Mouse (Mus musculus) liver, embryonic 13.5 days (tissue): ENCODE results near the gene Olfr497. TPM values are rescaled to one million over a fixed set of nuclear protein-coding genes. Genes with fewer than 3 reads are reported as not detected.

ENCODE experiments used
- ATAC-seq: fragments of 200-750 bp; cut with Nextera tagmentation; 2 replicates; pipeline ENCODE4 v1.8.0; 2017; ENCODE audit warnings: low read depth, mild to moderate bottlenecking, moderate number of reproducible peaks, moderate library complexity
- DNase-seq: peaks from one replicate; pipeline ENCODE4 v3.0.0; 2022
- H3K27ac ChIP-seq: fragments of 300-500 bp; sonication (generic); 2 replicates; pipeline ENCODE4 v1.5.1; 2015; ENCODE audit warnings: moderate library complexity, mild to moderate bottlenecking, inconsistent platforms
- H3K27me3 ChIP-seq: fragments of 300-500 bp; sonication (generic); 2 replicates; pipeline ENCODE4 v1.6.1; 2015; ENCODE audit warnings: mild to moderate bottlenecking, inconsistent platforms
- H3K36me3 ChIP-seq: fragments of 300-500 bp; sonication (generic); 2 replicates; pipeline ENCODE4 v1.6.1; 2015; ENCODE audit warnings: mild to moderate bottlenecking, inconsistent platforms
- H3K4me1 ChIP-seq: fragments of 300-500 bp; sonication (generic); replicated peaks from 2 replicates; pipeline ENCODE4 v1.6.1; 2015; ENCODE audit warnings: inconsistent platforms
- H3K4me2 ChIP-seq: fragments of 300-500 bp; sonication (generic); 2 replicates; pipeline ENCODE4 v1.6.1; 2015; ENCODE audit warnings: inconsistent platforms, mild to moderate bottlenecking, moderate library complexity
- H3K4me3 ChIP-seq: fragments of 300-500 bp; sonication (generic); replicated peaks from 2 replicates; pipeline ENCODE4 v1.5.1; 2015; ENCODE audit warnings: mild to moderate bottlenecking, inconsistent platforms
- H3K9ac ChIP-seq: fragments of 300-500 bp; sonication (generic); 2 replicates; pipeline ENCODE4 v1.6.1; 2015; ENCODE audit warnings: mild to moderate bottlenecking, inconsistent platforms
- H3K9me3 ChIP-seq: fragments of 300-500 bp; sonication (generic); replicated peaks from 2 replicates; pipeline ENCODE4 v1.6.1; 2016; ENCODE audit warnings: inconsistent platforms
- WGBS: fragments of 180-500 bp; shearing (Covaris S2); methylation state at CpG from one replicate; pipeline ENCODE4 v1.1.7; 2015; ENCODE audit not compliant: insufficient replicate concordance; 5-methylcytosine and 5-hydroxymethylcytosine counted together
- polyA plus RNA-seq: library from polyadenylated mRNA; unstranded; fragments of >200 nt; fragmentation: Nextera tagmentation; extraction: Ambion mirVana; gene quantifications from 2 replicates; pipeline ENCODE4 v1.2.1, GENCODE M21; 2015

Olfr497 gene
- not detected in 2 replicates for polyA plus RNA-seq

GRCm38 (mm10) chr7:108420121-108420520 is at the start of gene Olfr497:
Gene Olfr497 (plus strand): TSS chr7:108420421.
- DNase-seq = no peak

GRCm38 (mm10) chr7:108392867-108393266 is 27.4 kb upstream of the Olfr497 start, which contains the start of gene Olfr495:
Gene Olfr495 (plus strand): TSS chr7:108393167.
- H3K9ac ChIP-seq = no peak within 1 kb of the TSS
- no peak for DNase-seq
- no peak for ATAC-seq
- no peaks in the 10 kb centered on the region for H3K27me3 ChIP-seq
- WGBS = 39% methylated on average over 1 of the region's 1 CpGs
- no peak within 1 kb of the TSS for H3K4me2 ChIP-seq
- no peak within 1 kb of the TSS for H3K27ac ChIP-seq
- H3K4me3 ChIP-seq = no peak within 1 kb of the TSS
- no peaks in the 10 kb centered on the region for H3K4me1 ChIP-seq
- no peaks in the 10 kb centered on the region for H3K36me3 ChIP-seq
- no peaks in the 10 kb centered on the region for H3K9me3 ChIP-seq

More at GRCm38 (mm10) chr7:108420121-108420520, at the start of gene Olfr497:
- Histone ChIP-seq H3K27me3 (no peaks in the 10 kb centered on the region), H3K4me3 (no peak within 1 kb of the TSS), H3K4me2 (no peak within 1 kb of the TSS), H3K9me3 (no peaks in the 10 kb centered on the region), H3K4me1 (no peaks in the 10 kb centered on the region), H3K36me3 (no peaks in the 10 kb centered on the region), H3K9ac (no peak within 1 kb of the TSS), H3K27ac (no peak within 1 kb of the TSS)
- 58% methylated on average over 2 of the region's 2 CpGs for WGBS
- no peak for ATAC-seq

GRCm38 (mm10) chr7:108465026-108465425 is 44.8 kb downstream of the Olfr497 start, which contains the start of gene Olfr498:
Gene Olfr498 (plus strand): TSS chr7:108465326.
- ATAC-seq = no peak
- Histone ChIP-seq H3K27me3 (no peaks in the 10 kb centered on the region), H3K9ac (no peak within 1 kb of the TSS), H3K4me2 (no peak within 1 kb of the TSS), H3K9me3 (no peaks in the 10 kb centered on the region), H3K4me3 (no peak within 1 kb of the TSS), H3K4me1 (no peaks in the 10 kb centered on the region), H3K27ac (no peak within 1 kb of the TSS), H3K36me3 (no peaks in the 10 kb centered on the region)
- 74% methylated on average over 1 of the region's 1 CpGs for WGBS
- DNase-seq = no peak

Other genes with a start within 250 kb of the Olfr497 start
- not detected in 2 replicates for gene Olfr486, start 247.7 kb upstream of the Olfr497 start, polyA plus RNA-seq
- gene Olfr487, start 205.8 kb upstream of the Olfr497 start, polyA plus RNA-seq = not detected in 2 replicates
- gene Olfr488, start 162.1 kb upstream of the Olfr497 start, polyA plus RNA-seq = not detected in 2 replicates
- gene Olfr490, start 131.5 kb upstream of the Olfr497 start, polyA plus RNA-seq = not detected in 2 replicates
- gene Olfr491, start 107.0 kb upstream of the Olfr497 start, polyA plus RNA-seq = not detected in 2 replicates
- gene Olfr492, start 96.7 kb upstream of the Olfr497 start, polyA plus RNA-seq = not detected in 2 replicates
- gene Olfr493, start 73.4 kb upstream of the Olfr497 start, polyA plus RNA-seq = not detected in 2 replicates
- not detected in 2 replicates for gene Olfr494, start 55.1 kb upstream of the Olfr497 start, polyA plus RNA-seq
- gene Olfr495, start 27.3 kb upstream of the Olfr497 start, polyA plus RNA-seq = not detected in 2 replicates
- gene Olfr498, start 44.9 kb downstream of the Olfr497 start, polyA plus RNA-seq = not detected in 2 replicates
- not detected in 2 replicates for gene Olfr502, start 104.6 kb downstream of the Olfr497 start, polyA plus RNA-seq
- gene Olfr503, start 124.1 kb downstream of the Olfr497 start, polyA plus RNA-seq = not detected in 2 replicates
- not detected in 2 replicates for gene Olfr504, start 145.4 kb downstream of the Olfr497 start, polyA plus RNA-seq
- gene Olfr506, start 190.4 kb downstream of the Olfr497 start, polyA plus RNA-seq = not detected in 2 replicates
- not detected in 2 replicates for gene Olfr507, start 201.4 kb downstream of the Olfr497 start, polyA plus RNA-seq
- gene Olfr508, start 209.6 kb downstream of the Olfr497 start, polyA plus RNA-seq = not detected in 2 replicates
- gene Olfr509, start 231.5 kb downstream of the Olfr497 start, polyA plus RNA-seq = not detected in 2 replicates
- gene Olfr510, start 246.0 kb downstream of the Olfr497 start, polyA plus RNA-seq = not detected in 2 replicates